Mouse (Mus musculus) adrenal gland, postnatal 10 days (tissue): ENCODE data around the gene Maml3. TPM values are rescaled to one million over a fixed set of nuclear protein-coding genes. Genes with fewer than 3 reads are reported as not detected.
A peak's percentile ranks its signal among the peaks of the same experiment; 100 is the strongest.

Experiments
- DNase-seq: peaks from one replicate; pipeline ENCODE4 v3.0.0; 2021; ENCODE audit warnings: mixed read lengths
- total RNA-seq, 2 experiments: library from RNA; stranded (reverse); gene quantifications; 2 replicates each; pipeline ENCODE4 v1.2.3; 2021

The Maml3 gene
- total RNA-seq, 2 experiments from 2014 or later = 8.3 to 10.9 TPM

DNA sequence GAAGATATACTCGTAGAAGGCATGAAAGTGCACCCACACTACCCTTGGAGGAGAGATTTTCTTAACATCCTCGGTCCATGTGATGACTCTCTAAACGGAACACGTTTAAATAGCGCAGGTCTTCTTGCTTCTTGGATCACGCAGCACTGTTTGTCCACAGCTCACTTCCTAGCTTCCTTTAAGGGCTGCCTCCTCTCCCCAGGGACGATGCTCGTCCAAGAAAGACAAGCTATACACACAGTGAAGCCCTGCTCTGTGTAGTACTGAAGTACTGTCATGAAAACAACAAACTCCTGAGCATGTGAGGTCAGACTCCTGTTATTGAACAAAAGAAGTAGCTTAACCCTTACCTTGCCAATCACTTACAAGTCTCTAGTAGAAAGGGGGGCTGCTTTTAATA lies 192.7 kb downstream of the Maml3 start:
- DNase-seq = no peak

DNA sequence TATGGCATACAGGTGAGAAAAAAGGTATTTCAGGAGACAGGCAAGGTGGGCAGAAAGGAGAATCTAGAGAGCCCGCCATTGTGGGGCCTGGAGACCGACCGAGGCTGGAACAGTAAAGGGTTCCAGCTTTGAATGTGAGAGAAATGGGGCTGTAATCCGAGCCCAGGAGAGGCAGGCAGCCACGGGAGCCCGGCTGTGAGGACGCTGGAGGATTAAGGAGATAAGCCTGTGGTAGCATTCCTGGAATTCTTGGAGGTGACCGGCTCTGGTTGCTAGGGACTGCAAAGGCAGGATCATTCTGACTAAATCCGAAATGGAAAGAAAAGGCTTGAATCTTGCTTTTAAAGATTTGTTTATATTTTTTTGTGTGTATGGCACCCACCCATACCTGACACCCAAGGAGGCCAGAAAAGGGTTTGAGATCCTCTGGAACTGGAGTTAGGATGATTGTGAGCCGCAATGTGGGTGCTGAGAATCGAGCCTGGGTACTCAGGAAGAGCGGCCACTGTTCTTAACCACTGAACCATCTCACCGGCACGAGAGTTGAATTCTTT lies 196.4 kb downstream of the Maml3 start:
- DNase-seq = no peak

DNA sequence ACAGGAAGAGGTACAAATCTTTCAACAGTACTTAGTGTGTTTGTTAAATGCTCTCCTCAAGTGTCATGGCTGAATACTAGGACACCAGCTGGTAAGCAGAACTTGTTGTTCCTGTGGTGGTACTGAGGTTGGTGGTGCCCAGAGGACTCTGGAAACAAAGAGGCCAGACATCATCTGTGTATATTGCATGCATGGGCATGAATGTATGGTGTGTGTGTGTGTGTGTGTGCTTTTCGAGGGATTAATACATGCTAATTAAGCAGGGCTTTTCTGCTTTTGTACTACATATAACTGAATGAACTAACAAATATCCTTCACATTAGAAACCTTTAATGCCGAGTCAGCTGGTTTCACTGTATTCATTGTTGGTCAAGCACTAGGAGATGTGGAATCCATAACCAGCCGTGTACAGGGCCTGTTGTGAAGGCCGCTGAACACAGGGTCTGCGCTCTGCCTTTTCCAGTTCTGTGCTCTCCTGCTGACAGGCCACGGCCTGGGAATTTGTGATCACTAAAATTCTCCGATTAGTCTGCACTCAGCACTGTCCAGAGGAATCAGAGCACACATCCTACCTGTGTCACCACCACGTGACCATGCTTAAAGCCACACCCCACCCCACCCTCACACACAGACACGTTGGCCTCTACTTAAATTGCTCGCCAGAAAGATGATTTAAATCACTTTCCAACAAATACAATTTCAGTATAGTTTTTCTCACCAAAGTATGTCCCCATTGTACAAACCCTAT lies 197.6 kb downstream of the Maml3 start:
- no peak for DNase-seq

DNA sequence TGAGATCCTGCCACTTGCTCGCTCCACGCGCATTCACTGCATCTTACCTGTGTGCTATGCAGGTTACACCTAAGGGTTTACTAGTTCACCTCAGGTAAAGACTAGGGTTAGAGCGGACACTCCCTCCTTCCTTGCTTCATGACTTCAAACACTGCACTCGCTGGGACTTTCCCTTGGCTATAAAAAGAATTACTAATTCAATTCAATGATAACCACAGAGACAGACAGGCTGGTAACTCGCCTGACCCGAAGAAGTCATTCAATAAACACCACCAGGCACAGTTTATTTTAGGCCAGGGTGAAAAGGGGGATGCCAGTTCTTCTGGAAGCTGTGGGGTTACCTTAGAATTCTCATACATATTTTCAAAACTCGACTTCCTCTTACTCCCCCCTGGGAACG lies 199.0 kb downstream of the Maml3 start:
- no peak for DNase-seq

DNA sequence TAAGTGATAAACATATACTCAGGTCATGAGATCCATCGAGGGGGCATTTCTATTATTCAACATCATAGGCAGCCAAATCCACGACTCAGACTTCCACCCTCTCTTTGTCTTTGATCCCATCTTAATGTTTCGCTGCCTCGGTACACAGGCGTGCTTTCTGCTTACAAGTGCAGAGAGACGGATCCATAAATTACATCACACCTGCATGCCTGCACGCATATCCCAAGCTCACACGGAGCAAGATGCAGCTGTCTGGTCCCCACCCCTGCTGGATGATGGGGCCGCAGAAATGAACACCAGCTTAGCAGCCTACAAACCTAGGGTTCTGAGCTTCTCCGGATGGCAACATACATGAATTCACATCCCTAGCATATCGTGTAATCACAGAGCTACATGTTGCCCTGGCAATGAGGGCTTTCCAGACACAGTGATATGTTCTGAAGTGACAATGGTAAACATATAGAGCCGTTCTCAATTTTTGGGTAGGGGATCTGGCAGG lies 200.5 kb downstream of the Maml3 start:
- no peak for DNase-seq

DNA sequence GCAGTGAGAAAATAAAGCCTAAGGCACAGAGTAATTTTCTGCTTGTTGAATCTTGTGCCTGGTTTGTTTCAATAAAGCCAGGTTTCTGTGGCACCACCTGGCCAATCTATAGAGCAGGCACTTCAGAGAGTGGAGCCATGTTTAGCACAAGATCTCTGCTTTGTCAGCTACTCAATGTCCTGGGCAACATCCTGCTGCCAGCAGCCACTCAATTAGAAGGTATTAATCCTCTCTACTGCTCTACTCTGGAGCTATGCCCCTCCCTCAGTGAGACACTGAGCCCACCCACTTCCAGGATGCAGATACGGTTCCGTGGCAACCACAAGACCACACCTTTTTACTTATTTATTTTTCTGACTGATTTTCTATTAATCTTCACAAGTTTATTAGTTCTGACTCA lies 203.7 kb downstream of the Maml3 start:
- no peak for DNase-seq

DNA sequence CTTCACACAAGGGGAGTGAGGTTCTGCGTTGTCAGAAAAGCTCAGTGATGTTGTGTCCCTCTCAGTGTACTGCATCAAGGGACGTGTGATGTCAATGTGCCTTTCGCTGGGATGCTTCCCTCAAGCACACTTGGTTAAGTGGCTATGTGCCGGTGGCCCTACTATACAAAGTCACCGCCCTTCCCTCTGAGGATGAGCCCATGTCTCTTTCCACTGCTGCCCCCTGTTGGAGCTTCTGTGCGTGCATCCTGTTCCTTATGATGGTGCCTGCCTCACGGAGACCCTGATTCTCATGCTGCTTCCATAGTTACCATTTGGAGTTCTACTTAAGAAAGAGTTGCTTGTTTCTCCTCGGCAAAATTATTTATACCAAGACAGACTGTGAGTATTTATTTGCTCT lies 210.4 kb downstream of the Maml3 start:
- DNase-seq = no peak

DNA sequence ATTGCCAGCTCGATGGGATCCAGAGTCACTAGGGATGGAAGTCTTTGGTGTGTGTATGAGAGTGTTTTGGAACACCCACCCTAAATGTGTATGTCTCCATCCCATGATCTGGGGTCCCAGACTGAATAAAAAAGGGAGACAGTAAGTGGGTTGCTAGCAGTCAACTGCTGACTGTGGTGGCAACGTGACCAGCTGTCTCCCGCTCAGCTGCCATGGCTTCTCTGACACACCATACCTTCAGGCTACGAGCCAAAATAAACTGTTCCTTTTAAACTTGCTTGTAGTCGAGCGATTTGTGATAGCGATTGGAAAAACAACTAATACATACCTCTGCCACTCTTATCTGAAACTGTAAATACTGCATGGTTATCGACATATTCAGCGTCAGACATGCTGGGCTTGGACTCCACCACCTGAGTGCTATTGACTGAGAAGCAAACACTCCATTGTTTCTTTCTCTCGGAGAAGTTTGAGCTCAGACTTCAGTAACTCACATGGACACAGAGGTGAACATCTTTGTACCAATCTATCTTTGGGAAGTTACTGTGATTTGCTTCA lies 213.2 kb downstream of the Maml3 start:
- DNase-seq = no peak

DNA sequence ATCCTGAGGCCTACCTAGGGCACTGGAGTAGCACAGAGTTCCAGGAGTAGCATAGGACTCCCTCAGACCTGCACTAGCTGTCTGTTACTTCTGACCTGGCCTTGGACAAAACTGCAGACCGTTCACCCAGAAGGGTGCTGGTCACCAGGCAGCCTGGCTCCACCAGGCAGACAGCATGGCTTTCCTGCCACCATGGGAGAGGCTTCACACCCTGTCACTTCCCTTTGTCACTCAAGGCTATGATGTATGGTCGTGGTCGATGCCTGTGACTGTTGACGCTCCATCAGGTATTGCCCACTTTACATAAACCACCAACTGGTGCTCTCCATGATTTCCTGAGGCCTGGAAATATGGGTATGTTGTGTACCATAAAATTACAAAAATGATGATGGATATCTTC lies 214.7 kb downstream of the Maml3 start:
- no peak for DNase-seq

DNA sequence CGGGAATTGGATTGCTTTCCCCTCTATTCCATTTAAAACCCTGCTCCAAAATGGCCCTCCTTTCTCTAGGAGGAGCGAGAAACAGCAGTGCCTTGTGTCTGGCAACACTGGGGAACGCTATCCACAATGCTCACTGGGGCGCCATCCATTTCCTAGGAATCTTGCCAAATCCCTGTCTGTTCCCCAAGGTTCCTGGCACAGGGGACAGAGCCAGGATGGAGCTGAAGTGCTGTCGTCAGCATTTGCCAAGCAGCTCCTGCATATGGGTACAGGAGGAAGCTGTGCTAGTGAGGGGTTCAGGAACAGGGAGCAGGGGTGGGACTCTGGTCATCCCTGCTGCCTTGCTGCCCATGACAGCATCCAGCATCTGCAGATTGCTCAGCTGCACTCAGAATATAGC lies 215.1 kb downstream of the Maml3 start:
- peak; percentile 84 for DNase-seq

DNA sequence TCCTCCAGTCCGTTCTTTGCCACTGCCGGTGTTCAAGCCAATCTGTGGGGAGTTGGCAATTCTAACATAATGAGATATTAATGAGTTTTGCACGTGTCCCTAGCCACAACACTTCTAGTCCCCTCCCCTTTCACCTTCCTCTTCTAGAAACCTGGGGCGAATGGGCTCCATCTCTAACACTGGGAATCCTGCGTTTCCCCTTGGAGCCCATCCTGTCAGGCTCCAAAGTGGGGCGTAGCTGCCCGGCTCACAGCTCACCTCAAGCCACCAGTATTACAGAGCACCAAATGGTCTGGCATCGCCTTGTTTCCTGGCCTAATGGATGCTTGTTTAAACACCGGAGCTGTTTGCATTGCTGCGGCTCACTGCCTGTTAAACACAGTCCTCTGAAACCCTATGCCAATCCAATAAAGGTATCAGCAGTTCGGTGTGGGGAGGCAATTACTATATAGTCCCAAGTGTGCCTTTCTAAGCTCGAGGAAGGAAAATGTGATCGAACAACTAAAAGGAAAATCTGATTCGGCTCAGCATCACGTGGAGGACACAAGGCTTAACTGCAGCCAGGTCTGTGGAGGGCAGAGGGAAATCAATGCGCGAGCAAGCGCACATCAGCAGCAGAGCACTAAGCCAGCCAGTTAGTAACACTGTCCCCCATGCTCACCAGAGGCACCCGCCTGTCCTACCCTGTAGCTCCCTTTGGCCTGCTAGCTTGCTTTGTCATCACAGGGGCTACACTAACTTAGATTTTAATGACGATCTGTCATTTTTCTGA lies 216.0 kb downstream of the Maml3 start:
- no peak for DNase-seq

DNA sequence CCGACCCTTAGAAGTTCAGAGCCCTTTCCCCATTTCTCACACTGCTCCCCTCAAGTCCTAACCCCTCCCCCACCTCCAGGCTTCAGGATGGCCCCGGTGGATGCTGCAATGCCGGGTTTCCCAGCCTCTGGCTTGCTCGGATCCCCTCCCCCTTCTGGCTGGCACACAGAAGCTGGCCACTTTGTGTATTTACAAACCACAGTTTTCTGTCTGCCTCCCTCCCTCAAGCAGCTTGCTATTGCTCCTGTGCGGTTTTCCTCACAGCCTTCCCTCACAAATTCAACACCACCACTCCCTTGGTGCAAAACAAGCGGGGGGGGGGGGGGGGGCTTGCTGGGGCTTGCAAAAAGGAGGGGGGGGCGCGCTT lies 216.6 kb downstream of the Maml3 start:
- no peak for DNase-seq

DNA sequence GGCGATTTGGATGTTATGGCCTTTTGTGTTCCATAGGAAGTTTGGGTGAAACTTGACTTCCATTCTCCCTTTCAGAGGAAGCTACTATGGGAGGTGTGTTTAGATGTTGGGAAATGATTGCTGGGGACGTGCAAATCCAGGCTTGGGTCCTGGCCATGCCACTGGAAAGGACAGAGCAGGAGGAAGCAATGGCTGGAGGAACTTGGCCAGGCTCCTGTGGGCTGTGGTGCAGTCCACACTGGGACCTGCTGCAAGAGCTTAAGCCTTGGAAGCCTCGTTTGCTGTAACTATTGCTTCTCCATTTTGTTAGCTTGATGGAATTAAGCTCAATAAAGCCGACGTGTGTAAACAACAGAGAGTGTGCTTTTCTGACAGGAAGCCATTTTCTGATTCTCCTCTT lies 219.0 kb downstream of the Maml3 start:
- DNase-seq = peak; percentile 67

DNA sequence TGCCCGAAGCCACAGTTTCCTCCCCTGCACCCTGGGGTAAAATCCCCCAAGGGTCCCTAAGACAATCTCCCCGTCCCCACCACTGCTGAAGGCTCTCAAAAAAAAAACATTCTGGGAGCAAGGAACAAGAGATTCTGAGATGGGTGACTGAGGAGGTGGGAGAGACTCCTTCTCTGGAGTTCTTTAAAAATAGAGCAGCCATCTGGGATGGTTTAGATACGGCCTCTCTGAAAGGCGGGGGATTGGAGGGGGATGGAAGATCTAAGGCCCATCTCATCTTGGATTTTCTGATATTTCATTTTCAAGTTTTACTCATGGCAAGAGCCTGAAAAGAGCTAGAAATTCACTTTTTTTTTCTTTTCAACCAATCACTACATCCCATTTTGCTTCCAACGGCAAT lies 219.4 kb downstream of the Maml3 start:
- no peak for DNase-seq

DNA sequence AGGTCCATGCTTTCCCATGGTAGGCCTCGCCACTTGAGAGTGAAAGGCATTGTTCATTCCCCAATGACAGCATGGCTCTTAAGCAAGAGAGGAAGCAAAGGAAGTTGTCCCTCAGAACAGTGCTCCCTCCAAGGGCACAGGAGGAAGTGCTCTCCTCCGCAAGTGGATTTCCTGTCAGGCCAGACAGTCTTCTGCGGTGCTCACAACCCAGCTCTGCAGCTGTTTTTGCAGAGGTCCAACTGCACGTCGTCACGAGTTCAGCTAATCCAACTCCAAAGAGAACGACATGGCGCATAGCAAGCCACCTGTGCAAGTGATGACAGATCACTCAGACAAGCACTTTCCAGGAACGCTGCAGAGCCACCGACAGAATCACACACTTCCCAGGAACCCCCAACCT lies 222.9 kb downstream of the Maml3 start:
- DNase-seq = peak; percentile 32

DNA sequence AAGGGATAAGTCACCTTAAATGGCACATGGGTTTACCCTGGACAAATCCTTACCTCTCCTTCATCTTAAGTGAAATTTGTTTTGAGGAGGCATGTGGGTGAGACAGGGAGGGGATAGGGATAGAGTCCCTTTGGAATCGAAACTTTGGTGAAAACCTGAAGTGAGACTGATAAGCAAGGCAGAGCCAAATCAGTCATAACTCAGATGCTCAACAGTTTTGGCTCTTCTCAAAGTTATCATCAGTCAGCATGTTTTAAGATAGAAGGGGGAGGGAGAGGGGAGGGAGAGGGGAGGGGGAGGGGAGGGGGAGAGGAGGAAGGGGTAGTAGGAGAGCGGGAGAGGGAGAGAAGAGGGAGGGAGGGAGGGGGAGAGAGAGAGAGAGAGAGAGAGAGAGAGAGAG lies 223.5 kb downstream of the Maml3 start:
- no peak for DNase-seq

DNA sequence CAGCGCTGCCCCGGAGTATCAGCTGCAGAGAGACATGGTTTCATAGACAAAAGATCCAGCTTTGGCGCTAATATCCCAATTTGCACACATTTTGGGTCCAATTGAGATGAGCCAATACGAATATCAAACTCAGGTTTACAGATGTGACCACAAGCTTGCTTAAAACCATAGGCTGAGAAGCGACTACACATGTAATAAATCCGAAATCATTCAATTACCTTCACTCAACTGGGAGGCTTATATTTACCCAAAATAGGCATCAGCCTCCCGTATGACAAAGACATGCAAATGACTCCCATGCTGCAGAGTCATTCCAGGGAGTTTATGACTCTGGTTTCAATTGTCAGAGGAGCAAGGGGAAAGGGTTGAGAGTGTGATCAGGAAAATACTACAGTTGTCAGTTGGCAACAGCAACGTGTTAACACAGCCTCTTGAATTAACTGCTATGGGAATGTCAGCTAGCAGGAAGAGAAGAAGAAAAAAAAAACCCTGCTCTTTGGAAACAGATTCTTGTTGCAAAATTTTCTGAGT lies 224.3 kb downstream of the Maml3 start:
- no peak for DNase-seq

DNA sequence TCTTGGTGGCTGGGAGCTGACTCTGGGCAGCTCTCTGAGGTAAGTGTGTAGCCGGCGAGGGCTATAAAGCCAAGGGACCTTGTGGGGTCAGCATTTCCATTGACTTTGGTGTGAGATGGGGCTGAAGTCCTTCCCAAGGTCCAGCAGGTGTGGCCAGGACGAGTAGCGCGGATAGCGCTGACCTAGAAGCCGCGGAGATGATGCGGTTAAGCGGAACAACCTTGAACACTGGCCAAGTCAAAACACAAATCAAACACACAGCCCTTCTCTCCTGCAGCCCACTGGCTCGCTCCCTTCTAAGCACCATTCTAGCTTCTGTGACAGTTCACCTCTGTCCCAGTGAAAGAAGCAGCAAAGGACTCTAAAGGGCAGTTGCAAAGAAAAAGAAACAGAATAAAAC lies 225.7 kb downstream of the Maml3 start:
- DNase-seq = peak; percentile 71

DNA sequence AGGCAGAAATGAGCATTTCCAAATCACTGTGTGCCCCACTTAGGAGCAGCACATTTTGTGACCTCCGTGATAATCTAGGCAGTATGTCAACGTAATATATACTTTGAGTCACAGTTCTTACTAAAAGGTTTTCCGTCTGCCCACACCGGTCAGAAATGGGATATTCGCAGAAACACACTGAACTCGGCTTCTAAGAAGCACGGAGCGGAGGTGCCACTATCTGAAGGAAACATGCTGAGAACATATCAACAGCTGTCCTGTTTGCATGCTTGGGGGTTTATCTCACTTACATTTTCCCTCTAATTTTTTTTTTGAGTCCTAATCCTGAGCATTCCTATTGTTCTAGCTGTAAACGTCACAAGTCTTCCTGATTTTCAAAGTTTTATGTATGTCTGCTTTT lies 226.3 kb downstream of the Maml3 start:
- DNase-seq = no peak

DNA sequence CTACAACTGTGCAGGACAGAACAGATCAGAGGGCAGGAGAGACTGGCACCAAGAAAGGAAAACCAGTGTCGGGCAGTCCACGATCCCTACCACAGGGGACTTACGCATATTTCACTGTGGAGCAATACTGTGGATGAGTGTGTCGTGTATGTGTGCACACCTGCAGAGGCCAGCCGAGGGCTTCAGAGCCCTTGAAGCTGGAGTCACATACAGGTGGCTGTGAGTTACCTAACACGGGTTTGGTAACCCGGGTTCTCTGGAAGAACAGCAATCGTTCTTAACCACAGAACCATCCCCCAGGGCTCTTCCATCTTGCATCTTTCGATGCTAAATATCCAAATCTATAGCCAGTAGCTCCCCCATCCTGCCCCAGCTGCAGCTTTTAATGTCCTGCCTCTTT lies 228.1 kb downstream of the Maml3 start:
- DNase-seq = no peak

DNA sequence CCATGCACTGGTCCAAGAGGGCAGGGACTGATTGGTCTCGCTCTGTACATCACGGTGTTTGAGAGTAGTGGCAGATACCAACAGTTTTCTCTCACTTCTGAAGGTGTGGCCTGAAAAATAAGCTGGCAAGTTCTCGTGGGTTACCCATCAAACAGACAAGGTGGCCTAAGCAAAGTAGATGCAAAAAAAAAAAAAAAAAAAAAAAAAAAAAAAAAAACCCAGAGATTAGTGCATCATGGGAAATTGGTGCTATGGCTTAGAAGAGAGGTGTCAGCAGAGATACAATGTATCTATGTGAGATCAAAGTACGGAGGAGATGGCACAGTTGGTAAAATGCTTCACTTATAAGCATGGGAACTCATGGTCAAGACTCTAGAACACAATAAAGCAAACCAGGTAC lies 229.2 kb downstream of the Maml3 start:
- DNase-seq = no peak

DNA sequence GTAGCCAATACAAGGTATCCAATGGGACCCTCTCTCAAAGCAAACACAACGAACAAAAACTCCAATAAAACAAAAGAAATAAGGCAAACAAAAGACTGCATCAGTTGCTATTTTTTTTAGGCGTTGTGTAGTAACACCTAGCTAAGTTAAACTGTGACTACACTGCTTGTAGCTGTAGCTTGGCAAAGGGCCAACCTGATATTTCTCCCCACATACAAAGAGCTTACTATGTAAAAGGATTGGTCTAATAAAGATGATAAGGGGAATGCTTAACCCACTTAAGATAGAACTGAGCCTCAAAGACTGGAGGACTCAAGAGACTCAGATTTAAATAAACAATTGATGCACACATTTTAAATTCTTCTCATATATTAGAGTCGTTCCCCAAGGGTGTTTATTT lies 230.6 kb downstream of the Maml3 start:
- no peak for DNase-seq

DNA sequence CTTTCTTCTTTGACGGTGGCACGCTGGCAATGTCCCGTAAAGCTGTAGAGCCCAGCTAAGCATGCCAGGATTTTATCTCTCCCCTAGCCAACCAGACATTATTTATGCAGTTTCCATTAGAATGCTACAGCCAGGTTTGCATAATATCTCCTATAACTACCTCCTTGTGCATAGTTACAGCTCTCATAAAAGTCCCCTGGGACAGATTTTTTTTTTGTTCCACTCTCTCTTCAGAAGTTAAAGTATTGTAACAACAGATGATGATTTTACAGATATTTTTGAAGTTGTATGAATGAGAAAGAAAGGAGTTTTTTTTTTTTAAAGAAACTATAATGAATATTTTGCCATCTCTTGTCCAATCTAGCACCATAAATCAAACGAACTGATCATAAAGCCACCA lies 232.1 kb downstream of the Maml3 start:
- DNase-seq = no peak
